Mouse (Mus musculus) T-cell, adult 66 days (primary cell): ENCODE results near the gene Vmn1r103. TPM values are rescaled to one million over a fixed set of nuclear protein-coding genes. Genes with fewer than 3 reads are reported as not detected.

Experiments
- total RNA-seq, 2 experiments: library from RNA; stranded (reverse); gene quantifications; 3 replicates in 1 of 2; 4 replicates in 1 of 2; pipeline ENCODE4 v1.2.4; 2023

Vmn1r103 gene
- not detected for total RNA-seq

GRCm38 (mm10) chr7:20510434-20510833 is at the start of gene Vmn1r103:
TSS of gene Vmn1r103 (minus strand) at chr7:20510534.

GRCm38 (mm10) chr7:20545657-20546056 is 35.3 kb upstream of the Vmn1r103 start, which contains the start of gene Gm5726:
TSS of gene Gm5726 (minus strand) at chr7:20545757.

GRCm38 (mm10) chr7:20533537-20533936 is 23.2 kb upstream of the Vmn1r103 start, which contains the start of gene Vmn1r104:
TSS of gene Vmn1r104 (plus strand) at chr7:20533837.

GRCm38 (mm10) chr7:20474825-20475224 is 35.5 kb downstream of the Vmn1r103 start, which contains the start of gene Gm10670:
TSS of gene Gm10670 (minus strand) at chr7:20474925.

Other genes with a start within 250 kb of the Vmn1r103 start
- gene Gm5890, start 247.7 kb downstream of the Vmn1r103 start, total RNA-seq: not detected
- not detected for gene Gm4133, start 176.5 kb downstream of the Vmn1r103 start, total RNA-seq
- gene Gm5728, start 135.1 kb downstream of the Vmn1r103 start, total RNA-seq: not detected
- gene Vmn1r100, start 92.6 kb downstream of the Vmn1r103 start, total RNA-seq: not detected
- gene Vmn1r101, start 67.9 kb downstream of the Vmn1r103 start, total RNA-seq: not detected
- not detected for gene Gm10670, start 35.6 kb downstream of the Vmn1r103 start, total RNA-seq
- gene Vmn1r104, start 23.3 kb upstream of the Vmn1r103 start, total RNA-seq: not detected
- gene Gm5726, start 35.2 kb upstream of the Vmn1r103 start, total RNA-seq: not detected
- not detected for gene Gm4141, start 65.7 kb upstream of the Vmn1r103 start, total RNA-seq
- gene Gm4513, start 88.5 kb upstream of the Vmn1r103 start, total RNA-seq: not detected
- not detected for gene Vmn1r107, start 158.4 kb upstream of the Vmn1r103 start, total RNA-seq
- gene Vmn1r111, start 192.7 kb upstream of the Vmn1r103 start, total RNA-seq: not detected
- gene Gm10668, start 220.1 kb upstream of the Vmn1r103 start, total RNA-seq: not detected